Mouse (Mus musculus) forebrain, embryonic 10.5 days (tissue): ENCODE results near the gene Clhc1. TPM values are rescaled to one million over a fixed set of nuclear protein-coding genes. Genes with fewer than 3 reads are reported as not detected.

Experiments
- DNase-seq: peaks from one replicate; pipeline ENCODE4 v3.0.0-alpha.2; 2017; ENCODE audit warnings: low spot score; ENCODE audit errors: extremely low spot score
- H3K27ac ChIP-seq: fragments of 300-500 bp; sonication (generic); 2 replicates; pipeline ENCODE4 v1.5.1; 2016; ENCODE audit warnings: mild to moderate bottlenecking
- H3K27me3 ChIP-seq: fragments of 300-500 bp; sonication (generic); 2 replicates; pipeline ENCODE4 v1.6.1; 2016; ENCODE audit warnings: mild to moderate bottlenecking; ENCODE audit not compliant: poor library complexity, severe bottlenecking
- H3K36me3 ChIP-seq: fragments of 300-500 bp; sonication (generic); replicated peaks from 2 replicates; pipeline ENCODE4 v1.6.1; 2016; ENCODE audit warnings: mild to moderate bottlenecking, moderate library complexity
- H3K4me1 ChIP-seq: fragments of 300-500 bp; sonication (generic); 2 replicates; pipeline ENCODE4 v1.6.1; 2016
- H3K4me3 ChIP-seq: fragments of 300-500 bp; sonication (generic); 2 replicates; pipeline ENCODE4 v1.5.1; 2016; ENCODE audit warnings: mild to moderate bottlenecking, moderate library complexity
- H3K9me3 ChIP-seq: fragments of 300-500 bp; sonication (generic); 2 replicates; pipeline ENCODE4 v1.6.1; 2016; ENCODE audit warnings: mild to moderate bottlenecking, moderate library complexity
- WGBS: fragments of 180-500 bp; shearing (Covaris S2); methylation state at CpG from one replicate; pipeline ENCODE4 v1.1.7; 2016; 5-methylcytosine and 5-hydroxymethylcytosine counted together
- polyA plus RNA-seq: library from polyadenylated mRNA; unstranded; fragments of >200 nt; fragmentation: Nextera tagmentation; extraction: Ambion mirVana; gene quantifications from 2 replicates; pipeline ENCODE4 v1.2.1, GENCODE M21; 2016

Clhc1 gene
- polyA plus RNA-seq, result 0.21 and 0.37 TPM in 2 replicates

DNA sequence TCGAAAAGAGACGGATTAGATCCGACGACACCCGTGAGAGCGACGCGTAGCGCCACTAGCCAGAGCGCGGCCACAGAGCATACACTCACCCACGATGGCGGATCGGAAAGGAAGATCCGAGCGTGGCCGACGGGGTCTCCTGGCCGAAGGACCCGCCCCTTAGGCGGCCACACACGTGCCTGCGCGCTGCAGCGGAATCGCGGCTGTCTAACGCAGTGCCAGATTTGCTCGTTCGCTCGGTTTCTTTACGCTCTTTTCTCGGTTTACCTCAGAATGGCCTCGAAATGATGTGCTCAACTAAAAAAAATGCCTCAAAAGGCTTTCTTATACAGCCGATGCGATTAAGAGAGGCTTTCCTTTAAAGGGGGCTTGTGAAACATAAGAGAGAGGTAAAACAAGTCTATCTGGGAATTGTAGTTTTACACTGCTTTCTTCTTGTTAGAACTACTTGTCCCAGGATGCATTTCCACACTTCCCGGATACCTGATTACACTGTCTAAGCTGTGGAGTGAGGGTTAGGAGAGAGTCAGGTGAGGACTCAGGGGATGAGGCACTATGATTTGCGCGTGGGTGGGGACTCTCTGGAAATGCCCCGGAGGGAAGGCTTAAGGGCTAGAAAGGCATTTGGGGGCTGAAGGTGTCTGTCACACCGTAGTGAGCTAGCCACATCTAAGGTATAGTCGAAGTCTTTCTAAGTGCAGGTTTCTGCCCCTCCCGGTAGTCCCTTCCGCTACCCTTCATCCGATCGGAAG lies at the start of gene Clhc1, which contains the start of gene Rps27a:
TSS of gene Clhc1 (plus strand) at position 199 of the 752 bp plus-strand sequence.
TSS of gene Rps27a (minus strand) at position 358 of the 752 bp plus-strand sequence.
- H3K4me1 ChIP-seq, result peaks cover 16% of the 10 kb centered on the region
- peak within 1 kb of the TSS; percentile 80 for H3K4me3 ChIP-seq
- peak; percentile 88 for DNase-seq
- under 1% methylated on average over 46 of the region's 46 CpGs for WGBS
- H3K9me3 ChIP-seq, result no peaks in the 10 kb centered on the region
- no peaks in the 10 kb centered on the region for H3K27me3 ChIP-seq
- peak within 1 kb of the TSS; percentile 96 for H3K27ac ChIP-seq
- H3K36me3 ChIP-seq, result peaks cover 40% of the 10 kb centered on the region

- Histone ChIP-seq H3K4me1 (no peaks in the 10 kb centered on the region), H3K4me3 (no peak overlapping the region), H3K27me3 (no peaks in the 10 kb centered on the region), H3K9me3 (no peaks in the 10 kb centered on the region), H3K36me3 (peaks cover 51% of the 10 kb centered on the region), H3K27ac (no peak overlapping the region)
- DNase-seq, result no peak
- 93% methylated on average over 10 of the region's 10 CpGs for WGBS
These were observed 43.5 kb upstream of the Clhc1 start for GRCm38 (mm10) chr11:29503948-29504893.

- Histone ChIP-seq H3K9me3 (no peaks in the 10 kb centered on the region), H3K27ac (no peak overlapping the region), H3K4me3 (no peak overlapping the region), H3K27me3 (no peaks in the 10 kb centered on the region), H3K4me1 (no peaks in the 10 kb centered on the region), H3K36me3 (peaks cover 48% of the 10 kb centered on the region)
- WGBS, result 97% methylated on average over 2 of the region's 2 CpGs
- DNase-seq, result no peak
These were observed 42.7 kb upstream of the Clhc1 start for GRCm38 (mm10) chr11:29504899-29505625.

DNA sequence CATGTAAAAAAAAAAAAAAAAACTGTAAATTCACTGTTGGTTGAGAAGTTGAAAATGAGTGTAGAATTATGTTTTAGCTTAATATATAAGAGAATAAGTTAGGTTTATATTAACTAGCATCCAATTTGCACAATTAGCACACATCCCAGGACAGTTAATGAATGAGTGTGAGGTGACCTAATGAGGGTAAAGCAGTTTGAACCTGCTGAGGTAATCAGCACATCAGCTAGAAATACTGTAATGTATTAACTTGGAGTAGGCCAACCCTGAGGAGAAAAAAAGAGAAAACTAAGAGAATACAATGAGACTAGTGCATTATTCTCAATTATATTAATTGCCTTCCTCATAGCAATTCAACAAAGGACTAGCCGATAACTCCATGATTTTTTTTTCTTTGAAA lies 38.3 kb upstream of the Clhc1 start:
- no peak for DNase-seq
- Histone ChIP-seq H3K36me3 (peaks cover 46% of the 10 kb centered on the region), H3K9me3 (no peaks in the 10 kb centered on the region), H3K4me3 (no peak overlapping the region), H3K4me1 (peaks cover 9% of the 10 kb centered on the region), H3K27me3 (no peaks in the 10 kb centered on the region), H3K27ac (no peak overlapping the region)
- whole genome bisulfite sequencing, result 98% methylated on average over 1 of the region's 1 CpGs

DNA sequence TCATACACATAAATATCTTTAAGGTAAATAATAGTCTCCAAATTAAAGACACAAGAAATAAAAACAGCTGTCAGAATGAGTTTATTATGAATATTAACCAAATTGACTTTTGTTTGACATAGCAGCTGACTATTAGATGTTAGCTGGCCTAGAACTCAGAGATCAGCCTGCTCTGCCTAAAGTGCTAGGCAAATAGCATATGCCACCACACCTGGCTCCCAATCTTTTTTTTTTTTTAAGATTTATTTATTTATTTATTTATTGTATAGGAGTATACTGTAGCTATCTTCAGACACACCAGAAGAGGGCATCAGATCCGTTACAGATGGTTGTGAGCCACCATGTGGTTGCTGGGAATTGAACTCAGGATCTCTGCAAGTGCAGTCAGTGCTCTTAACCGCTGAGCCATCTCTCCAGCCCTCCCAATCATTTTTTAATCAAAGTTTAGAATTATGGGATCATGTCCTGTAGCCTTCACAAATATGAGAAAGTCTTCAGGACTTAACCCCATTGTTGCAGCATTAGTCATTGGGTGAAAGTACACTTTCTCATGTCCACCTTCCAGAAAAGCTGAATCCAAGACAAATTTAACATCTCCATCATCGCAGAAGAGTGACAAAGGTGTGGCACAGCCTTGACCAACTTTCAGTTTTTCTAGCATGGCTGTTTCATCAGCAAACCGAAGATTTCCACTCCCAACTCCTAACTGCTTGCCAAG lies 34.8 kb upstream of the Clhc1 start:
- 96% methylated on average over 4 of the region's 4 CpGs for WGBS
- no peak for DNase-seq

GRCm38 (mm10) chr11:29514325-29514681 lies 33.4 kb upstream of the Clhc1 start:
- H3K4me1 ChIP-seq, result peaks cover 10% of the 10 kb centered on the region
- peaks cover 27% of the 10 kb centered on the region for H3K36me3 ChIP-seq
- no peaks in the 10 kb centered on the region for H3K9me3 ChIP-seq
- H3K27ac ChIP-seq, result peak overlapping the region; percentile 90
- peak overlapping the region; percentile 74 for H3K4me3 ChIP-seq
- no peak for DNase-seq
- no peaks in the 10 kb centered on the region for H3K27me3 ChIP-seq
- 29% methylated on average over 10 of the region's 10 CpGs for WGBS

More for the DNA sequence above, 34.8 kb upstream of the Clhc1 start:
- H3K36me3 ChIP-seq, result peaks cover 27% of the 10 kb centered on the region
- no peak overlapping the region for H3K4me3 ChIP-seq
- no peaks in the 10 kb centered on the region for H3K9me3 ChIP-seq
- H3K27ac ChIP-seq, result no peak overlapping the region
- peaks cover 10% of the 10 kb centered on the region for H3K4me1 ChIP-seq
- no peaks in the 10 kb centered on the region for H3K27me3 ChIP-seq

GRCm38 (mm10) chr11:29514682-29515412 lies 32.9 kb upstream of the Clhc1 start, which contains the start of gene Prorsd1:
Gene Prorsd1, minus strand, starts transcription at chr11:29515033.
- Histone ChIP-seq H3K27me3 (no peaks in the 10 kb centered on the region), H3K4me1 (peaks cover 10% of the 10 kb centered on the region), H3K4me3 (peak within 1 kb of the TSS; percentile 74), H3K36me3 (peaks cover 25% of the 10 kb centered on the region), H3K9me3 (no peaks in the 10 kb centered on the region), H3K27ac (peak within 1 kb of the TSS; percentile 90)
- WGBS, result 3% methylated on average over 40 of the region's 40 CpGs
- peak; percentile 91 for DNase-seq

- no peaks in the 10 kb centered on the region for H3K9me3 ChIP-seq
- no peaks in the 10 kb centered on the region for H3K27me3 ChIP-seq
- peak within 1 kb of the TSS; percentile 76 for H3K4me3 ChIP-seq
- peak within 1 kb of the TSS; percentile 95 for H3K27ac ChIP-seq
- peak; percentile 87 for DNase-seq
- 3% methylated on average over 47 of the region's 47 CpGs for WGBS
- peaks cover 17% of the 10 kb centered on the region for H3K4me1 ChIP-seq
- H3K36me3 ChIP-seq, result peaks cover 14% of the 10 kb centered on the region
These were observed 21.6 kb upstream of the Clhc1 start, which contains the start of gene Mtif2 for GRCm38 (mm10) chr11:29525988-29526794. Gene Mtif2, plus strand, starts transcription at chr11:29526408.

DNA sequence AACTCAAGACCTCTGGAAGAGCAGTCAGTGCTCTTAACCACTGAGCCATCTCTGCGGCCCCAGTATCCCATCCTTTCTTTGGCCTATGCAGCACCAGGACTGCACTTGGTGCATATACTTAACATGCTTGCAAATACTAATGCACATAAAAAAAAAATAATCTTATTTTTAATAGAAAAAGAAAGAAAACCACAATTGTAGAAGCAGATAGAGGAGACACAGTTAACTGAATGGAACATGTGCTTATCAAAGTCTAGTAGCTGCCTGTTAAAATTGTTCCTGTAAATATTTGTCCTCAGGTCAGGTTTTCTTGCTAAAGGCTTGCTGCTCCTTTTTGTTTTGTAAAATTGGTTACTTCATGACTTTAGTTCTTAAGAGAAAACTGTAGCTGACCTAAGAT lies 9.5 kb upstream of the Clhc1 start:
- no peaks in the 10 kb centered on the region for H3K9me3 ChIP-seq
- no peak overlapping the region for H3K27ac ChIP-seq
- peaks cover 81% of the 10 kb centered on the region for H3K36me3 ChIP-seq
- H3K27me3 ChIP-seq, result no peaks in the 10 kb centered on the region
- no peak overlapping the region for H3K4me3 ChIP-seq
- no peak for DNase-seq
- 89% methylated on average over 1 of the region's 1 CpGs for WGBS
- H3K4me1 ChIP-seq, result no peaks in the 10 kb centered on the region

- Histone ChIP-seq H3K27ac (no peak overlapping the region), H3K27me3 (no peaks in the 10 kb centered on the region), H3K4me1 (peaks cover 16% of the 10 kb centered on the region), H3K4me3 (no peak overlapping the region), H3K9me3 (no peaks in the 10 kb centered on the region), H3K36me3 (peaks cover 70% of the 10 kb centered on the region)
- DNase-seq, result no peak
- 83% methylated on average over 3 of the region's 3 CpGs for WGBS
These were observed 3.4 kb upstream of the Clhc1 start for GRCm38 (mm10) chr11:29544225-29544945.
